Mouse (Mus musculus) midbrain, embryonic 14.5 days (tissue): ENCODE data around the gene Tll2. TPM values are rescaled to one million over a fixed set of nuclear protein-coding genes. Genes with fewer than 3 reads are reported as not detected.

Experiments
- ATAC-seq: fragments of 200-750 bp; cut with Nextera tagmentation; 2 replicates; pipeline ENCODE4 v1.8.0; 2017; ENCODE audit warnings: moderate number of reproducible peaks, moderate library complexity; ENCODE audit not compliant: low FRiP score, low TSS enrichment
- DNase-seq: peaks from one replicate; pipeline ENCODE4 v3.0.0-alpha.2; 2015
- H3K27ac ChIP-seq: fragments of 300-500 bp; sonication (generic); replicated peaks from 2 replicates; pipeline ENCODE4 v1.5.1; 2014; ENCODE audit warnings: mild to moderate bottlenecking, low read depth, low read length, moderate library complexity
- H3K27me3 ChIP-seq: fragments of 300-500 bp; sonication (generic); 2 replicates; pipeline ENCODE4 v1.6.1; 2014; ENCODE audit warnings: low read length, control low read depth, mixed read lengths; ENCODE audit not compliant: control insufficient read depth, insufficient read depth
- H3K36me3 ChIP-seq: fragments of 300-500 bp; sonication (generic); 2 replicates; pipeline ENCODE4 v1.6.1; 2014; ENCODE audit warnings: low read length, control low read depth; ENCODE audit not compliant: control insufficient read depth, insufficient read depth
- H3K4me1 ChIP-seq: fragments of 300-500 bp; sonication (generic); 2 replicates; pipeline ENCODE4 v1.6.1; 2014; ENCODE audit warnings: mild to moderate bottlenecking, antibody characterized with exemption, low read length, control low read depth; ENCODE audit not compliant: control insufficient read depth, insufficient read depth
- H3K4me2 ChIP-seq: fragments of 300-500 bp; sonication (generic); 2 replicates; pipeline ENCODE4 v1.6.1; 2014; ENCODE audit warnings: mild to moderate bottlenecking, low read length, moderate library complexity
- H3K4me3 ChIP-seq: fragments of 300-500 bp; sonication (generic); replicated peaks from 2 replicates; pipeline ENCODE4 v1.5.1; 2014; ENCODE audit warnings: low read depth, low read length
- H3K9ac ChIP-seq: fragments of 300-500 bp; sonication (generic); replicated peaks from 2 replicates; pipeline ENCODE4 v1.6.1; 2014; ENCODE audit warnings: mild to moderate bottlenecking, low read length, moderate library complexity
- H3K9me3 ChIP-seq: fragments of 300-500 bp; sonication (generic); 2 replicates; pipeline ENCODE4 v1.6.1; 2016; ENCODE audit warnings: low read length, control low read depth, mixed read lengths; ENCODE audit not compliant: control insufficient read depth
- WGBS: fragments of 180-500 bp; shearing (Covaris S2); extraction: QIAGEN DNeasy Blood & Tissue Kit; methylation state at CpG from one replicate; pipeline ENCODE4 v1.1.7; 2014; 5-methylcytosine and 5-hydroxymethylcytosine counted together
- polyA plus RNA-seq: library from polyadenylated mRNA; unstranded; fragments of >200 nt; fragmentation: Nextera tagmentation; extraction: Ambion mirVana; gene quantifications from 2 replicates; pipeline ENCODE4 v1.2.1, GENCODE M21; 2014

The Tll2 gene
- polyA plus RNA-seq, 1 experiment from 2014 or later = 1.8 TPM

- H3K9ac ChIP-seq = no peak overlapping the region
- H3K27me3 ChIP-seq = peaks cover 6% of the 10 kb centered on the region; the same call in 1 of the 2 replicates
- H3K4me1 ChIP-seq = peaks cover 3% of the 10 kb centered on the region; the same call in 1 of the 2 replicates
- H3K4me2 ChIP-seq = no peak overlapping the region
- DNase-seq = no peak
- no peaks in the 10 kb centered on the region for H3K9me3 ChIP-seq
- H3K4me3 ChIP-seq = no peak overlapping the region
- WGBS = 94% methylated on average over 2 of the region's 2 CpGs
- H3K27ac ChIP-seq = no peak overlapping the region
- no peaks in the 10 kb centered on the region for H3K36me3 ChIP-seq
- no peak for ATAC-seq
Measured at GRCm38 (mm10) chr19:41091901-41092300, 114.7 kb downstream of the Tll2 start.

- H3K27me3 ChIP-seq = peaks cover 6% of the 10 kb centered on the region; the same call in 1 of the 2 replicates
- H3K4me2 ChIP-seq = no peak overlapping the region
- no peak overlapping the region for H3K27ac ChIP-seq
- ATAC-seq (no peak), DNase-seq (peak; percentile 92)
- no peaks in the 10 kb centered on the region for H3K4me1 ChIP-seq
- H3K9me3 ChIP-seq = no peaks in the 10 kb centered on the region
- no peak overlapping the region for H3K4me3 ChIP-seq
- H3K36me3 ChIP-seq = no peaks in the 10 kb centered on the region
- H3K9ac ChIP-seq = no peak overlapping the region; the same call in 1 of the 2 replicates
- WGBS = 7% methylated on average over 5 of the region's 5 CpGs
Measured at GRCm38 (mm10) chr19:41089833-41090232, 116.8 kb downstream of the Tll2 start.

- no peaks in the 10 kb centered on the region for H3K9me3 ChIP-seq
- 45% methylated on average over 18 of the region's 18 CpGs for WGBS
- H3K27ac ChIP-seq = no peak overlapping the region
- no peak for ATAC-seq
- H3K36me3 ChIP-seq = no peaks in the 10 kb centered on the region
- H3K27me3 ChIP-seq = peaks cover 6% of the 10 kb centered on the region; the same call in 1 of the 2 replicates
- no peaks in the 10 kb centered on the region for H3K4me1 ChIP-seq
- no peak overlapping the region for H3K4me3 ChIP-seq
- no peak overlapping the region for H3K4me2 ChIP-seq
- H3K9ac ChIP-seq = no peak overlapping the region; the same call in 1 of the 2 replicates
- DNase-seq = peak; percentile 14
Measured at GRCm38 (mm10) chr19:41088491-41088890, 118.1 kb downstream of the Tll2 start.

- Histone ChIP-seq H3K9ac (no peak overlapping the region), H3K36me3 (no peaks in the 10 kb centered on the region), H3K27me3 (peaks cover 6% of the 10 kb centered on the region; the same call in 1 of the 2 replicates), H3K4me2 (no peak overlapping the region), H3K9me3 (no peaks in the 10 kb centered on the region), H3K4me3 (no peak overlapping the region), H3K27ac (no peak overlapping the region), H3K4me1 (no peaks in the 10 kb centered on the region)
- ATAC-seq (no peak), DNase-seq (no peak)
- 60% methylated on average over 4 of the region's 4 CpGs for whole genome bisulfite sequencing
Measured at GRCm38 (mm10) chr19:41087901-41088300, 118.7 kb downstream of the Tll2 start.

GRCm38 (mm10) chr19:41086700-41087099 lies 119.9 kb downstream of the Tll2 start:
- Histone ChIP-seq H3K27me3 (peaks cover 6% of the 10 kb centered on the region; the same call in 1 of the 2 replicates), H3K27ac (no peak overlapping the region), H3K36me3 (no peaks in the 10 kb centered on the region), H3K4me3 (no peak overlapping the region), H3K4me1 (peaks cover 5% of the 10 kb centered on the region; the same call in 1 of the 2 replicates), H3K9me3 (no peaks in the 10 kb centered on the region), H3K4me2 (no peak overlapping the region), H3K9ac (no peak overlapping the region)
- ATAC-seq (peak; percentile 57; the same call in 1 of the 2 replicates), DNase-seq (peak; percentile 94)
- 7% methylated on average over 2 of the region's 2 CpGs for WGBS

- Histone ChIP-seq H3K9ac (no peak overlapping the region), H3K4me1 (peaks cover 10% of the 10 kb centered on the region), H3K9me3 (no peaks in the 10 kb centered on the region), H3K27me3 (peaks cover 6% of the 10 kb centered on the region; the same call in 1 of the 2 replicates), H3K4me2 (no peak overlapping the region), H3K36me3 (no peaks in the 10 kb centered on the region), H3K4me3 (no peak overlapping the region), H3K27ac (no peak overlapping the region)
- 89% methylated on average over 6 of the region's 6 CpGs for WGBS
- DNase-seq = no peak
- no peak for ATAC-seq
Measured at GRCm38 (mm10) chr19:41086289-41086688, 120.3 kb downstream of the Tll2 start.

GRCm38 (mm10) chr19:41083646-41084045 lies 123.0 kb downstream of the Tll2 start:
- ATAC-seq (no peak), DNase-seq (no peak)
- H3K4me3 ChIP-seq = no peak overlapping the region
- H3K4me1 ChIP-seq = peaks cover 12% of the 10 kb centered on the region
- H3K36me3 ChIP-seq = no peaks in the 10 kb centered on the region
- no peaks in the 10 kb centered on the region for H3K9me3 ChIP-seq
- no peak overlapping the region for H3K4me2 ChIP-seq
- H3K27me3 ChIP-seq = 0 out of 2 replicates have a peak, but pooled peaks cover 4% of the 10 kb centered on the region
- 95% methylated on average over 14 of the region's 14 CpGs for WGBS
- no peak overlapping the region for H3K9ac ChIP-seq
- H3K27ac ChIP-seq = no peak overlapping the region

- Histone ChIP-seq H3K9me3 (no peaks in the 10 kb centered on the region), H3K27ac (peak overlapping the region; percentile 46), H3K9ac (no peak overlapping the region), H3K36me3 (no peaks in the 10 kb centered on the region), H3K4me1 (peaks cover 12% of the 10 kb centered on the region), H3K4me3 (no peak overlapping the region), H3K27me3 (no peaks in the 10 kb centered on the region), H3K4me2 (no peak overlapping the region)
- peak; percentile 63; the same call in 1 of the 2 replicates for ATAC-seq
- 5% methylated on average over 3 of the region's 3 CpGs for WGBS
- DNase-seq = peak; percentile 62
Measured at GRCm38 (mm10) chr19:41081589-41081988, 125.0 kb downstream of the Tll2 start.

- 83% methylated on average over 3 of the region's 3 CpGs for WGBS
- Histone ChIP-seq H3K4me2 (no peak within 1 kb of the TSS), H3K36me3 (no peaks in the 10 kb centered on the region), H3K27ac (no peak within 1 kb of the TSS), H3K4me1 (peaks cover 8% of the 10 kb centered on the region), H3K27me3 (peaks cover 2% of the 10 kb centered on the region; the same call in 1 of the 2 replicates), H3K9ac (no peak within 1 kb of the TSS), H3K4me3 (no peak within 1 kb of the TSS), H3K9me3 (no peaks in the 10 kb centered on the region)
- DNase-seq (peak; percentile 18), ATAC-seq (no peak)
Measured at GRCm38 (mm10) chr19:41076906-41077305, 129.7 kb downstream of the Tll2 start, which contains the start of gene Opalin. Gene Opalin (minus strand): TSS chr19:41077113.
